Mouse (Mus musculus): ENCODE data around the gene Gpr27. TPM values are rescaled to one million over a fixed set of nuclear protein-coding genes. Genes with fewer than 3 reads are reported as not detected.

The Gpr27 gene
- polyA plus RNA-seq, 1 experiment from 2014 or later = 2.9 TPM

GRCm38 (mm10) chr6:99721032-99721431 is 28.6 kb downstream of the Gpr27 start:
- Histone ChIP-seq H3K4me1 (ENCODE audit: control insufficient read depth, insufficient read depth, low read length) (peaks cover 2% of the 10 kb centered on the region), H3K9ac (ENCODE audit: low read length) (no peak overlapping the region), H3K27me3 (ENCODE audit: control insufficient read depth, insufficient read depth, low read length) (peaks cover 8% of the 10 kb centered on the region), H3K4me3 (ENCODE audit: low read depth, low read length) (no peak overlapping the region), H3K9me3 (ENCODE audit: control insufficient read depth, low read length) (no peaks in the 10 kb centered on the region), H3K4me2 (ENCODE audit: low read depth, severe bottlenecking) (no peak overlapping the region), H3K27ac (replicated peaks; ENCODE audit: low read depth, low read length) (no peak overlapping the region), H3K36me3 (ENCODE audit: control insufficient read depth, insufficient read depth, low read length) (no peaks in the 10 kb centered on the region)
- 81% methylated on average over 9 of the region's 9 CpGs for WGBS
- DNase-seq (ENCODE audit: low spot score) = no peak
- ATAC-seq (ENCODE audit: insufficient number of reproducible peaks, low FRiP score, low TSS enrichment, low read depth) = no peak

- Histone ChIP-seq H3K27me3 (ENCODE audit: control insufficient read depth, insufficient read depth, low read length) (peaks cover 20% of the 10 kb centered on the region), H3K27ac (replicated peaks; ENCODE audit: low read depth, low read length) (no peak overlapping the region), H3K36me3 (ENCODE audit: control insufficient read depth, insufficient read depth, low read length) (no peaks in the 10 kb centered on the region), H3K9me3 (ENCODE audit: control insufficient read depth, low read length) (no peaks in the 10 kb centered on the region), H3K4me1 (ENCODE audit: control insufficient read depth, insufficient read depth, low read length) (peaks cover 9% of the 10 kb centered on the region), H3K4me2 (ENCODE audit: low read depth, severe bottlenecking) (no peak overlapping the region), H3K9ac (ENCODE audit: low read length) (no peak overlapping the region), H3K4me3 (ENCODE audit: low read depth, low read length) (no peak overlapping the region)
- DNase-seq (ENCODE audit: low spot score) (no peak), ATAC-seq (ENCODE audit: insufficient number of reproducible peaks, low FRiP score, low TSS enrichment, low read depth) (no peak)
- 84% methylated on average over 9 of the region's 9 CpGs for WGBS
Observed at GRCm38 (mm10) chr6:99722390-99722789, 29.9 kb downstream of the Gpr27 start.

- Histone ChIP-seq H3K9me3 (ENCODE audit: control insufficient read depth, low read length) (no peaks in the 10 kb centered on the region), H3K4me2 (ENCODE audit: low read depth, severe bottlenecking) (peak within 1 kb of the TSS; percentile 94), H3K4me3 (ENCODE audit: low read depth, low read length) (peak within 1 kb of the TSS; percentile 41), H3K4me1 (ENCODE audit: control insufficient read depth, insufficient read depth, low read length) (peaks cover 9% of the 10 kb centered on the region), H3K9ac (ENCODE audit: low read length) (peak within 1 kb of the TSS; percentile 52), H3K27ac (replicated peaks; ENCODE audit: low read depth, low read length) (no peak within 1 kb of the TSS), H3K27me3 (ENCODE audit: control insufficient read depth, insufficient read depth, low read length) (peaks cover 21% of the 10 kb centered on the region), H3K36me3 (ENCODE audit: control insufficient read depth, insufficient read depth, low read length) (no peaks in the 10 kb centered on the region)
- WGBS = under 1% methylated on average over 61 of the region's 61 CpGs
- ATAC-seq (ENCODE audit: insufficient number of reproducible peaks, low FRiP score, low TSS enrichment, low read depth) (no peak), DNase-seq (ENCODE audit: low spot score) (peak; percentile 63)
Observed at GRCm38 (mm10) chr6:99725971-99726561, 33.6 kb downstream of the Gpr27 start, which contains the start of gene Prok2. TSS of gene Prok2 (minus strand) at chr6:99726392.

GRCm38 (mm10) chr6:99726576-99727303 is 34.3 kb downstream of the Gpr27 start:
- ATAC-seq (ENCODE audit: insufficient number of reproducible peaks, low FRiP score, low TSS enrichment, low read depth) = no peak
- DNase-seq (ENCODE audit: low spot score) = peak; percentile 57
- Histone ChIP-seq H3K4me3 (ENCODE audit: low read depth, low read length) (peak overlapping the region; percentile 41), H3K4me2 (ENCODE audit: low read depth, severe bottlenecking) (peak overlapping the region; percentile 94), H3K27me3 (ENCODE audit: control insufficient read depth, insufficient read depth, low read length) (peaks cover 21% of the 10 kb centered on the region), H3K9me3 (ENCODE audit: control insufficient read depth, low read length) (no peaks in the 10 kb centered on the region), H3K36me3 (ENCODE audit: control insufficient read depth, insufficient read depth, low read length) (no peaks in the 10 kb centered on the region), H3K27ac (replicated peaks; ENCODE audit: low read depth, low read length) (no peak overlapping the region), H3K9ac (ENCODE audit: low read length) (peak overlapping the region; percentile 52), H3K4me1 (ENCODE audit: control insufficient read depth, insufficient read depth, low read length) (peaks cover 9% of the 10 kb centered on the region)
- 3% methylated on average over 22 of the region's 22 CpGs for WGBS

- DNase-seq (ENCODE audit: low spot score) = no peak
- Histone ChIP-seq H3K4me3 (ENCODE audit: low read depth, low read length) (no peak overlapping the region), H3K27me3 (ENCODE audit: control insufficient read depth, insufficient read depth, low read length) (peaks cover 21% of the 10 kb centered on the region), H3K9me3 (ENCODE audit: control insufficient read depth, low read length) (no peaks in the 10 kb centered on the region), H3K9ac (ENCODE audit: low read length) (no peak overlapping the region), H3K27ac (replicated peaks; ENCODE audit: low read depth, low read length) (no peak overlapping the region), H3K36me3 (ENCODE audit: control insufficient read depth, insufficient read depth, low read length) (no peaks in the 10 kb centered on the region), H3K4me1 (ENCODE audit: control insufficient read depth, insufficient read depth, low read length) (peaks cover 9% of the 10 kb centered on the region), H3K4me2 (ENCODE audit: low read depth, severe bottlenecking) (no peak overlapping the region)
- ATAC-seq (ENCODE audit: insufficient number of reproducible peaks, low FRiP score, low TSS enrichment, low read depth) = no peak
- WGBS = 87% methylated on average over 4 of the region's 4 CpGs
Observed at GRCm38 (mm10) chr6:99729853-99730252, 37.4 kb downstream of the Gpr27 start.

- H3K27me3 ChIP-seq (ENCODE audit: control insufficient read depth, insufficient read depth, low read length) = peaks cover 4% of the 10 kb centered on the region
Observed at GRCm38 (mm10) chr6:99731926-99732325, 39.4 kb downstream of the Gpr27 start.

GRCm38 (mm10) chr6:99732673-99733072 is 40.2 kb downstream of the Gpr27 start:
- no peak for ATAC-seq (ENCODE audit: insufficient number of reproducible peaks, low FRiP score, low TSS enrichment, low read depth)
- H3K9me3 ChIP-seq (ENCODE audit: control insufficient read depth, low read length) = no peaks in the 10 kb centered on the region
- no peak for DNase-seq (ENCODE audit: low spot score)
- no peak overlapping the region for H3K27ac ChIP-seq (replicated peaks; ENCODE audit: low read depth, low read length)
- no peak overlapping the region for H3K9ac ChIP-seq (ENCODE audit: low read length)
- H3K4me2 ChIP-seq (ENCODE audit: low read depth, severe bottlenecking) = no peak overlapping the region
- no peaks in the 10 kb centered on the region for H3K36me3 ChIP-seq (ENCODE audit: control insufficient read depth, insufficient read depth, low read length)
- no peaks in the 10 kb centered on the region for H3K27me3 ChIP-seq (ENCODE audit: control insufficient read depth, insufficient read depth, low read length)
- H3K4me3 ChIP-seq (ENCODE audit: low read depth, low read length) = no peak overlapping the region
- 90% methylated on average over 8 of the region's 8 CpGs for WGBS
- H3K4me1 ChIP-seq (ENCODE audit: control insufficient read depth, insufficient read depth, low read length) = no peaks in the 10 kb centered on the region

More at GRCm38 (mm10) chr6:99731926-99732325, 39.4 kb downstream of the Gpr27 start:
- DNase-seq (ENCODE audit: low spot score) = no peak
- H3K4me1 ChIP-seq (ENCODE audit: control insufficient read depth, insufficient read depth, low read length) = no peaks in the 10 kb centered on the region
- no peak for ATAC-seq (ENCODE audit: insufficient number of reproducible peaks, low FRiP score, low TSS enrichment, low read depth)
- H3K36me3 ChIP-seq (ENCODE audit: control insufficient read depth, insufficient read depth, low read length) = no peaks in the 10 kb centered on the region
- H3K9me3 ChIP-seq (ENCODE audit: control insufficient read depth, low read length) = no peaks in the 10 kb centered on the region
- no peak overlapping the region for H3K4me3 ChIP-seq (ENCODE audit: low read depth, low read length)
- no peak overlapping the region for H3K9ac ChIP-seq (ENCODE audit: low read length)
- 85% methylated on average over 4 of the region's 4 CpGs for WGBS
- no peak overlapping the region for H3K27ac ChIP-seq (replicated peaks; ENCODE audit: low read depth, low read length)
- H3K4me2 ChIP-seq (ENCODE audit: low read depth, severe bottlenecking) = no peak overlapping the region

GRCm38 (mm10) chr6:99734666-99735065 is 42.2 kb downstream of the Gpr27 start:
- ATAC-seq (ENCODE audit: insufficient number of reproducible peaks, low FRiP score, low TSS enrichment, low read depth) (no peak), DNase-seq (ENCODE audit: low spot score) (no peak)
- no peak overlapping the region for H3K4me2 ChIP-seq (ENCODE audit: low read depth, severe bottlenecking)
- no peak overlapping the region for H3K27ac ChIP-seq (replicated peaks; ENCODE audit: low read depth, low read length)
- no peaks in the 10 kb centered on the region for H3K36me3 ChIP-seq (ENCODE audit: control insufficient read depth, insufficient read depth, low read length)
- WGBS = 80% methylated on average over 5 of the region's 5 CpGs
- no peak overlapping the region for H3K4me3 ChIP-seq (ENCODE audit: low read depth, low read length)
- H3K27me3 ChIP-seq (ENCODE audit: control insufficient read depth, insufficient read depth, low read length) = no peaks in the 10 kb centered on the region
- no peaks in the 10 kb centered on the region for H3K4me1 ChIP-seq (ENCODE audit: control insufficient read depth, insufficient read depth, low read length)
- no peak overlapping the region for H3K9ac ChIP-seq (ENCODE audit: low read length)
- no peaks in the 10 kb centered on the region for H3K9me3 ChIP-seq (ENCODE audit: control insufficient read depth, low read length)
